Mouse (Mus musculus): ENCODE data around the gene Fam71e2. TPM values are rescaled to one million over a fixed set of nuclear protein-coding genes. Genes with fewer than 3 reads are reported as not detected.

Gene Fam71e2
- not detected in 2 replicates for total RNA-seq (2012; rRNA removed)
- not detected for polyA plus RNA-seq (2012; ENCODE audit: insufficient read depth in 1 of 2, insufficient read length in 2 of 2, low read depth in 1 of 2, low replicate concordance in 2 of 2, missing spikeins in 1 of 2)

DNA sequence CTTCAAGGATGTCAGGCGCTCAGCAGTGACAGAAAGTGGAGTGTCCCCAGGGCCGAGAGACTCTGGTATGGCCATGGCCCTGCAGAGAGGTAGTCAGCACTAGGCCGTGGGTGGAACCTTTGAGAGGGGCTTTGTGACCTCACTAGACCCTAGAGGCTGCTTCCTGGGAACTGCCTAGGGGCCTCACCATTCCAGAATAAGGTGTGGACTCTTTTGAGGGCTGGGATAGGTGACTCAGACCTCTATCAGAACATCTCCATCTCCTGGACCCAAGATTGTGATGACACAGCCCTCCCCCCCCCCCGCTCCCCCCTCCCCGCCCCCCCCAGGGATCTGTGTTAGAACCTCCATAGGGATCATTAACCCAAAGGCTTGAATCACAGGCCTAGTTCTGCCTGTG lies at the start of gene Fam71e2:
Gene Fam71e2 (minus strand): TSS at position 101 of the 400 bp plus-strand sequence.
- no peaks in the 10 kb centered on the region for H3K79me2 ChIP-seq (ENCODE audit: control insufficient read depth, insufficient read depth, low read length, poor library complexity)
- no peaks in the 10 kb centered on the region for H3K36me3 ChIP-seq (ENCODE audit: control insufficient read depth in 1 of 2, insufficient read depth in 2 of 2, low read length in 2 of 2)
- H3K27ac ChIP-seq (ENCODE audit: control insufficient read depth, low read depth, low read length) = no peak within 1 kb of the TSS
- DNase-seq (ENCODE audit: low read depth, low spot score) = no peak
- peaks cover 2 to 10% of the 10 kb centered on the region in 2 experiments; a peak in 3 of 4 replicates for H3K27me3 ChIP-seq (ENCODE audit: control insufficient read depth in 1 of 2, insufficient read depth in 2 of 2, low read length in 2 of 2)
- H3K9me3 ChIP-seq (replicated peaks; ENCODE audit: insufficient read depth, low read length) = no peaks in the 10 kb centered on the region
- no peak within 1 kb of the TSS for H3K4me3 ChIP-seq (ENCODE audit: control insufficient read depth in 1 of 2, insufficient read depth in 1 of 2, low read depth in 2 of 2, low read length in 2 of 2)
- TF ChIP-seq POLR2A (IDR thresholded peaks at IDR 0.05; ENCODE audit: control insufficient read depth in 1 of 2, insufficient read depth in 1 of 2, low read depth in 1 of 2, low read length in 2 of 2, poor library complexity in 1 of 2) = no peak
- TF ChIP-seq CHD2 (IDR thresholded peaks at IDR 0.05; ENCODE audit: low read length) = no peak
- no peak for TF ChIP-seq ZKSCAN1 (IDR thresholded peaks at IDR 0.05; ENCODE audit: low read depth, low read length)
- TF ChIP-seq POLR2AphosphoS2 (IDR thresholded peaks at IDR 0.05; ENCODE audit: low read length) = no peak
- no peaks in the 10 kb centered on the region for H3K4me1 ChIP-seq (ENCODE audit: control insufficient read depth in 1 of 2, insufficient read depth in 2 of 2, low read length in 2 of 2)
- no peak within 1 kb of the TSS for H3K9ac ChIP-seq (ENCODE audit: control insufficient read depth, low read depth, low read length, poor library complexity, severe bottlenecking)

DNA sequence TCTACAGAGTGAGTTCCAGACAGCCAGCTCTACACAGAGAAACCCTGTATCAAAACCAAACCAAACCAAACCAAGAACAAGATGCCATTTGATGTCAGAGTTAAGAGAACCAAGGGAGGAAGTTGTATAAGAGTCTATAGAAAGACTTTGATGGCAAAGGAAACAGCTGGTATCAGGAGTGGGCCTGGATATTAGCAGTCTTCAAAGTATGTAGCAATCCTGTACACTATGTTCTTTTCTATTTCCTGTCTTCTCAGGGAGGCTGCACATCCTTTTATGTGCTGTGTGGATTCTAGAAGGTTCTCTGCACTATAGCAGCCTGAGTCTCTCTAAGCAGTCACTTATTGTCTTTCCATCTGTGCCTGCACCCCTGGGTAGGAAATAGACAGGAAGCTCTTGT lies 45.5 kb upstream of the Fam71e2 start:
- Histone ChIP-seq H3K4me1 (ENCODE audit: control insufficient read depth in 1 of 2, insufficient read depth in 2 of 2, low read length in 2 of 2) (peaks cover 0 to 2% of the 10 kb centered on the region in 2 experiments; a peak in 1 of 4 replicates), H3K4me3 (ENCODE audit: control insufficient read depth in 1 of 2, insufficient read depth in 1 of 2, low read depth in 2 of 2, low read length in 2 of 2) (no peak overlapping the region), H3K27ac (ENCODE audit: control insufficient read depth, low read depth, low read length) (no peak overlapping the region), H3K9me3 (replicated peaks; ENCODE audit: insufficient read depth, low read length) (no peaks in the 10 kb centered on the region), H3K27me3 (ENCODE audit: control insufficient read depth in 1 of 2, insufficient read depth in 2 of 2, low read length in 2 of 2) (peaks cover under 1 to 7% of the 10 kb centered on the region in 2 experiments; a peak in 3 of 4 replicates), H3K79me2 (ENCODE audit: control insufficient read depth, insufficient read depth, low read length, poor library complexity) (peaks cover 8% of the 10 kb centered on the region), H3K36me3 (ENCODE audit: control insufficient read depth in 1 of 2, insufficient read depth in 2 of 2, low read length in 2 of 2) (no peaks in the 10 kb centered on the region; a peak in 1 of 4 replicates), H3K9ac (ENCODE audit: control insufficient read depth, low read depth, low read length, poor library complexity, severe bottlenecking) (no peak overlapping the region)
- TF ChIP-seq POLR2A (IDR thresholded peaks at IDR 0.05; ENCODE audit: control insufficient read depth in 1 of 2, insufficient read depth in 1 of 2, low read depth in 1 of 2, low read length in 2 of 2, poor library complexity in 1 of 2) (no peak), NELFE (IDR thresholded peaks at IDR 0.05; ENCODE audit: low read depth, low read length) (no peak), ETS1 (IDR thresholded peaks at IDR 0.05; ENCODE audit: low read depth, low read length) (no peak), CTCF (IDR thresholded peaks at IDR 0.05 in 2 of 3, conservative IDR thresholded peaks at IDR 0.05 in 1 of 3; ENCODE audit: control insufficient read depth in 1 of 3, insufficient read depth in 1 of 3, low read depth in 2 of 3, low read length in 3 of 3, poor library complexity in 1 of 3, severe bottlenecking in 1 of 3) (no peak), KAT2A (conservative IDR thresholded peaks at IDR 0.05; ENCODE audit: low read depth, low read length) (no peak), TBP (IDR thresholded peaks at IDR 0.05; ENCODE audit: low read depth, low read length) (no peak)
- no peak for DNase-seq (ENCODE audit: low read depth, low spot score)

DNA sequence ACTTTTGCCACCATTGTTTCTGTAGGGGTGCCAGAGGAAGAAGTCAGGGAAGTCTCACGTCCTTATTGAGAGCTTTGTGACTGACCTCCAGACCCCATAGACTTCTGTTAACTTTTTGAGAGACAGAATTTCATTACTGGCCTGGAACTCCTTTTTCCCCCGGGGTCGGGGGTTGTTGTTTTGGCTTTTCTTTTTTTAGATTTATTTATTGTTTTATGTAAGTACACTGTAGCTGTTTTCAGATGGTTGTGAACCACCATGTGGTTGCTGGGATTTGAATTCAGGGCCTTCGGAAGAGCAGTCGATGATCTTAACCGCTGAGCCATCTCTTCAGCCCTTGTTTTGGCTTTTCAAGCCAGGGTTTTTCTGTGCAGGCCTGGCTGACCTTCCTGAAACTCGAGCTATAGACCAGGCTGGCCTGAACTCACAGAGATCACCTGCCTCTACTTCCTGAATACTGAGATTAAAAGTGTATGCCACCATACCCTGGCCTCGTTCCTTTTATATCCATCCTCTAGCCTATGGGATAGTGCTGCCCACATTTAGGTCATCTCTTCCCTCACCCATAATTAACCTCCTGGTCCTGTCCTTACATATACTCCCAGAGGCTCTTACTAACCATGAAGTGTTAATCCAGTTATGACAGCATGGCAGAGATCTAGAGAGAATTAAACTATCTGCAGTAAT lies 42.1 kb upstream of the Fam71e2 start:
- Histone ChIP-seq H3K9ac (ENCODE audit: control insufficient read depth, low read depth, low read length, poor library complexity, severe bottlenecking) (peak overlapping the region; percentile 69), H3K27me3 (ENCODE audit: control insufficient read depth in 1 of 2, insufficient read depth in 2 of 2, low read length in 2 of 2) (no peaks in the 10 kb centered on the region), H3K9me3 (replicated peaks; ENCODE audit: insufficient read depth, low read length) (no peaks in the 10 kb centered on the region), H3K36me3 (ENCODE audit: control insufficient read depth in 1 of 2, insufficient read depth in 2 of 2, low read length in 2 of 2) (peaks cover 16 to 21% of the 10 kb centered on the region in 2 experiments), H3K4me1 (ENCODE audit: control insufficient read depth in 1 of 2, insufficient read depth in 2 of 2, low read length in 2 of 2) (peaks cover 3 to 14% of the 10 kb centered on the region in 2 experiments), H3K79me2 (ENCODE audit: control insufficient read depth, insufficient read depth, low read length, poor library complexity) (peaks cover 27% of the 10 kb centered on the region), H3K27ac (ENCODE audit: control insufficient read depth, low read depth, low read length) (peak overlapping the region; percentile 78), H3K4me3 (ENCODE audit: control insufficient read depth in 1 of 2, insufficient read depth in 1 of 2, low read depth in 2 of 2, low read length in 2 of 2) (peak overlapping the region; percentile 62 to 66)
- peak; percentile 38 for DNase-seq (ENCODE audit: low read depth, low spot score)
- TF ChIP-seq ZMIZ1 (IDR thresholded peaks at IDR 0.05; ENCODE audit: low read depth, low read length) = peak; percentile 46; the same call in 1 of the 2 replicates
- TF ChIP-seq JUND (IDR thresholded peaks at IDR 0.05; ENCODE audit: low read depth, low read length) = no peak
- TF ChIP-seq UBTF (IDR thresholded peaks at IDR 0.05; ENCODE audit: borderline replicate concordance, insufficient read depth, low read depth, low read length) = no peak
- peak; percentile 28; the same call in 1 of the 2 replicates for TF ChIP-seq MAX (IDR thresholded peaks at IDR 0.05; ENCODE audit: low read length)
- TF ChIP-seq NRF1 (IDR thresholded peaks at IDR 0.05; ENCODE audit: insufficient read depth, low read depth, low read length, poor library complexity, severe bottlenecking) = no peak
- TF ChIP-seq POLR2A (IDR thresholded peaks at IDR 0.05; ENCODE audit: control insufficient read depth in 1 of 2, insufficient read depth in 1 of 2, low read depth in 1 of 2, low read length in 2 of 2, poor library complexity in 1 of 2) = no peak
- no peak for TF ChIP-seq E2F4 (IDR thresholded peaks at IDR 0.05; ENCODE audit: borderline replicate concordance, low read depth, low read length)
